Mouse (Mus musculus) layer of hippocampus, adult 8-10 months (tissue): ENCODE measurements around the gene Scgb3a1. TPM values are rescaled to one million over a fixed set of nuclear protein-coding genes. Genes with fewer than 3 reads are reported as not detected.

Experiments
- DNase-seq, 2 experiments: peaks; one replicate each; pipeline ENCODE4 v3.0.0; 2022; ENCODE audit warnings: low spot score in 2 of 2
- total RNA-seq, 4 experiments: library from RNA; stranded (reverse); gene quantifications; 2 replicates each; pipeline ENCODE4 v1.2.4; 2022

Gene Scgb3a1
- total RNA-seq, 4 experiments from 2014 or later = not detected

DNA sequence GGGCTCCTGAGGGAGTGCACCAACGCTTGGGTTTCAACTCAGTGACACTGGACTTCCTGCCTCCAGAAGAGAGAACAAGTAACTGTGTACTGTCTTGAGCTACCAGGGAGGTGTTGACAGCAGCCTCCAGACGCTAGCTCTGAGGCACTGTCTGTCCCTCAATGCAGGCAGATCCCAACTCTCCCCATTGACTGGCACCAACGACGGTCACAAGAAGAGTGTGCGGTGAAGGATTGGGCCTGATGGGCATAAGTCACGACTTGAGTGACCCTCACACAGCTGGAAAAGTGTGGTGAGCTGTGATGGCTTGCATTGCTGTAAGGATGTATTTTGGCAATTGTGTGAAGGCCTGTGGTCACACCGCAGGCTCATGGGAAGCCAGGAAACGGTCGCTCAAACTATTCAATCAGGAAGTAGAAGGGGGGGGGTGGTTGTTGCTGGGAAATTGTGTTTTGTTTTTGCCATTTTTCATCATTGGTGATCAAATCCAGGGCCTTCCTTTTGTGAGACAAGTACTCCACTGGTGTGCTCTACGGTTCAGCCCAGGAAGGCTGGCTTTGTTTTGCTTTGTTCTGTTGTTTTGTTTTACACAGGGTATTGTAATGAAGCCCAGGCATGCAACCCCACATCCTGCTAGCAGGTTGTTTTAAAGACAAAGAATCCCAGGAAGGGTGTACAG is 4.5 kb upstream of the Scgb3a1 start:
- DNase-seq = no peak

GRCm38 (mm10) chr11:49659470-49659799 is 4.0 kb upstream of the Scgb3a1 start:
- DNase-seq = no peak

DNA sequence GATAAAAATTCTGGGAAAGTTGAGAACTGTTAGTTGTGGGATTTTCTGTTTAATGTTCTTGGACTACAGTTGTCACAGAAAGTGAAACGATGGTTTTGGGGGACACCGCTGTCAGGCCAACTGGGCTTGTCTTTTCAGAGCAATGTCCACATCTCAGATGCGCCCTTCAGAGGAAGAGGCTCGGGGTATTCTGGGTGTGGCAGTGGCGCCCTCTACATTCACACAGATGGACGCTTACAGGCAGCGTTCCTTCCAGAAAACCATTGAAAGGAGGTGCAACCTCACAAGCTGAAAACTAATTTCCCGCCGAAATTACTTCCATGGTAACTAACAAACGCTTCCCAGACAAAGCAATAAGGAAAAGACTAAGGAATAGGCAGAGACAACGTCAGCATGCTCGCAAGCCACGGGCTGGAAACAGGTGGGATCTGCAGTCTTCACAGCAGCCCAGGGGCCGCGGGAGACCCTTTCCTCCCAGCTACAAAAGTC is 1.1 kb upstream of the Scgb3a1 start:
- no peak for DNase-seq

GRCm38 (mm10) chr11:49664262-49665140 is 1.1 kb downstream of the Scgb3a1 start:
- DNase-seq = no peak

DNA sequence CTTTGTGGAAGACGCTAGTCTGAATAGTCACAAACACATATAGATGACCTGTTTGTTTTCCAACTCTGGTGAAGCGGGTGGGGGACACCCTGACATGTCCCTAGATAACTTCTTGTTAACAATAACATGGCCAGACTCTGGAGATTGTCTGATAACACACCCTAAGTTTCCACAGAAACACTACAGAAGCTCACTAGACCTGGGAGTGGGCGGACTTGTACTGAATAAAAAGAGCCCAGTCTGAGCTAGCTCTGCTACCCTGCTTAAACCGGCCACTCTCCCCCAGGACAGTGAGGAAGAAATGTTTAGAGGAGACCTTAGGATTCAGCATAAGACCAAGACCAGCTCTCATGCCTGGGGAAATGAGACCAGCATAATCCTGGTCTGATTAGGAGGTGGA is 2.1 kb downstream of the Scgb3a1 start:
- no peak for DNase-seq

GRCm38 (mm10) chr11:49673433-49673832 is 10.0 kb downstream of the Scgb3a1 start:
- DNase-seq = no peak

- no peak for DNase-seq
Measured at GRCm38 (mm10) chr11:49684237-49684973, 21.0 kb downstream of the Scgb3a1 start.

GRCm38 (mm10) chr11:49695013-49695412 is 31.6 kb downstream of the Scgb3a1 start:
- DNase-seq = no peak

GRCm38 (mm10) chr11:49695695-49696094 is 32.3 kb downstream of the Scgb3a1 start:
- DNase-seq = no peak

DNA sequence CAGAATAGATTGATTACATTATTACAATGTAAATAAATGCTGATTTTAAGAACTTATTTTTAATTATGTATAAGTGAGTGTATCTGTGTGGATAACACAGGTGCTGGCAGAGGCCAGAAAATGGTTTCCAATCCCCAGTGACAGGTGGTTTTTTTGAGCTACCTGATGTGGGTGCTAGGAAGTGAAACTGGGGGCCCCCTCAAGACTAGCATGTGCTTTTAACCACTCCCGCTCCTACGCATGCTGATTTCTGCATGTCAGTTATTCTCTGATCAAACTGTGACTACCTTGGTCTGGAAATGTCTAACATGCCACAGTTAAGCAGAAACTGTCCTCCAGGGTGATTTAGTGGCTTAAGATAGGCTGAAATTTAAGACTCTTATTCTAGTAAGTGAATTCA is 33.1 kb downstream of the Scgb3a1 start:
- DNase-seq = no peak

DNA sequence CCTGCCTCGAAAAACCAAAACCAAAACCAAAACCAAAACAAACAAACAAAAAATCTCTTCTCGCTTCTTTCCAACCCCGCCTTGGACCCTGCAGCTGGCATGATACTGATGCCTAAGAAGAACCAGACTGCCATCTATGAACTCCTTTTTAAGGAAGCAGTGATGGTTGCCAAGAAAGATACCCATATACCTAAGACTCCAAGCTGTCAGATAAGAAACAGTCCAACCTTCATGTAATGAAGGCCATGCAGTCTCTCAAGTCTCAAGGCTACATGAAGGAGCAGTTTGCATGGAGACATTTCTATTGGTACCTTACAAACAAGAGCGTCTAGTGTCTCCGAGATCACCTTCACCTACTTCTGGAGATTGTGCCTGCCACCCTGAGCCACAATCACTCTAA is 34.4 kb downstream of the Scgb3a1 start:
- DNase-seq = no peak

DNA sequence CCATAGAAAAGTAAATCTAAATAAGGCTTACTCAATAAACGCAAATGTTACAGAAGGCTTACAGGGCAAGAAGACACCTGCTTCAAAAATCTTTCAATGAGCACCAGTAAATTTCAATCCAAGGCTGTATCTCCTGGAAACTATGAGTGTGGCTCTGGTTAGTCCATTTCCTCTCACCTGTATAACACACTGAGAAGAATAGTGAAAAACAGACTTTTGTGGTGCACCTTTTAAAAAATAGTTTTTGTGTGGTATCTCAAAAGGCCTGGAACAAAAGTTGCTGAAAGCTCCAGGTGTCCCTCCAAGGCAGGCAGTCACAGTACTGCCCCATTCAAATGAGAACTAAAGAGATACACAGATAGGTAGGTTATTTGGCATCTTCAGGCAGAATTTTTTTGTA is 35.7 kb downstream of the Scgb3a1 start:
- DNase-seq = no peak

- no peak for DNase-seq
Measured at GRCm38 (mm10) chr11:49702014-49702413, 38.6 kb downstream of the Scgb3a1 start.

GRCm38 (mm10) chr11:49704804-49705203 is 41.4 kb downstream of the Scgb3a1 start:
- DNase-seq = no peak

DNA sequence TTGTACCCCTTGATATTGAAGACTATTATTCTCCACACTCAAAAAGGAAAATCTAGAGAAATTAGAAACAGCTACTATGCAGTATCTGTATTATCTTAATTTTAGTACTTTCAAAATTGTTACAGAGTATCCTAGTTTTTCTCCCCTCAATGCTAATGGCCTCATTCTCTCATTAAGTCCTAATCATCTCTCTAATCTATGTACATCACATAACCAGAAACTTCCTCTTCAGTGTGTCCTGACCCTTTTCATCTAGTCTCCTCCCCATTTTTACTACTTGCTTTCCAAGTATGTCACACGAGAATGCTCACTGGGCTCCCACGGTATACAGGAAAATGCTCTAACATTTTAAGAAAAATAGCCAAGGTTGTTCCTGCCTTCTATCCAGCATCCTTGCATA is 44.4 kb downstream of the Scgb3a1 start:
- no peak for DNase-seq

- DNase-seq = no peak
Measured at GRCm38 (mm10) chr11:49710664-49711063, 47.3 kb downstream of the Scgb3a1 start.

GRCm38 (mm10) chr11:49711981-49712554 is 48.7 kb downstream of the Scgb3a1 start:
- DNase-seq = no peak

GRCm38 (mm10) chr11:49712555-49713335 is 49.3 kb downstream of the Scgb3a1 start, which contains the start of gene Cnot6:
Gene Cnot6 (minus strand): TSS chr11:49712723.
- DNase-seq = peak; percentile 94 to 96

- peak in 1 of 2 experiments; percentile 9 for DNase-seq
Measured at GRCm38 (mm10) chr11:49713336-49714334, 50.2 kb downstream of the Scgb3a1 start.
